Mouse (Mus musculus): Measurements from ENCODE around the gene Ntf5. TPM values are rescaled to one million over a fixed set of nuclear protein-coding genes. Genes with fewer than 3 reads are reported as not detected.
A peak's percentile ranks its signal among the peaks of the same experiment; 100 is the strongest.

The Ntf5 gene
- polyA plus RNA-seq, 1 experiment from 2014 or later: 3.8 TPM

DNA sequence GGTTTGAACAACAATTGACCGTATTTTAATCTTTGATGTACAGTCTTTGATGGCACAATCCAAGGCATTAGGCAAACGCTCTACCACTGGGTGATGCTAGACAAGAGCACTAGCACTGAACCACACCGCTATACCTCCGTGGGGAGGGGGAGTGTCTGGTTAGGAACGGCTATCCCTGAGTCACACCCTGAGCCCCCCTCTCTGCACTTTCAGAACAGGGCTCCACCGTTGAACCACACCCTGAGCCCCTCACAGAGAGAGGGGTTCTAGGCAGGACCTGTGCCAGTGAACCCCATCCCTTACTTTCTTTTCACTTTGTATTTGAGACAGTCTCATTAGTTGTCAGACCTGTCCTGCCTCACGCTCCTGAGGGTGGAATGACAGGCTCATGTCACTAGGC is 5.1 kb upstream of the Ntf5 start:
- Histone ChIP-seq H3K27ac (replicated peaks; ENCODE audit: low read depth, low read length) (no peak overlapping the region), H3K36me3 (ENCODE audit: control insufficient read depth, insufficient read depth, low read length) (no peaks in the 10 kb centered on the region), H3K4me1 (ENCODE audit: control insufficient read depth, insufficient read depth, low read length) (0 out of 2 replicates have a peak, but pooled peaks cover 3% of the 10 kb centered on the region), H3K9ac (ENCODE audit: low read length) (no peak overlapping the region), H3K4me2 (ENCODE audit: low read depth, severe bottlenecking) (no peak overlapping the region), H3K4me3 (ENCODE audit: low read depth, low read length) (no peak overlapping the region), H3K9me3 (ENCODE audit: control insufficient read depth, low read length) (no peaks in the 10 kb centered on the region), H3K27me3 (ENCODE audit: control insufficient read depth, insufficient read depth, low read length) (peaks cover 69% of the 10 kb centered on the region)
- no peak for DNase-seq (ENCODE audit: low spot score)
- WGBS: 78% methylated on average over 7 of the region's 7 CpGs
- no peak for ATAC-seq (ENCODE audit: insufficient number of reproducible peaks, low FRiP score, low TSS enrichment, low read depth)

DNA sequence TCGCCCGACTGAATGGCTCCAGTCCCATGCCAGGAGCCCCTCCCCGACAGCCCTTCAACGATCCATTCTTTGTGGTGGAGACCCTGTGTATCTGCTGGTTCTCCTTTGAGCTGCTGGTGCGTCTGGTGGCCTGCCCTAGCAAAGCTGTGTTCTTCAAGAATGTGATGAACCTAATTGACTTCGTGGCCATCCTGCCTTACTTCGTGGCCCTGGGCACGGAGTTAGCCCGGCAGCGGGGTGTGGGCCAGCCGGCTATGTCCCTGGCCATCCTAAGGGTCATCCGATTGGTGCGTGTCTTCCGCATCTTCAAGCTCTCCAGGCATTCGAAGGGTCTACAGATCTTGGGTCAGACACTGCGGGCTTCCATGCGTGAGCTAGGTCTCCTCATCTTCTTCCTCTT is 4.5 kb upstream of the Ntf5 start:
- no peaks in the 10 kb centered on the region for H3K9me3 ChIP-seq (ENCODE audit: control insufficient read depth, low read length)
- no peak overlapping the region for H3K27ac ChIP-seq (replicated peaks; ENCODE audit: low read depth, low read length)
- H3K27me3 ChIP-seq (ENCODE audit: control insufficient read depth, insufficient read depth, low read length): peaks cover 75% of the 10 kb centered on the region
- H3K4me1 ChIP-seq (ENCODE audit: control insufficient read depth, insufficient read depth, low read length): peaks cover 6% of the 10 kb centered on the region; the same call in 1 of the 2 replicates
- no peak for ATAC-seq (ENCODE audit: insufficient number of reproducible peaks, low FRiP score, low TSS enrichment, low read depth)
- no peak overlapping the region for H3K4me2 ChIP-seq (ENCODE audit: low read depth, severe bottlenecking)
- 90% methylated on average over 17 of the region's 17 CpGs for WGBS
- H3K36me3 ChIP-seq (ENCODE audit: control insufficient read depth, insufficient read depth, low read length): no peaks in the 10 kb centered on the region
- H3K9ac ChIP-seq (ENCODE audit: low read length): no peak overlapping the region
- no peak overlapping the region for H3K4me3 ChIP-seq (ENCODE audit: low read depth, low read length)
- no peak for DNase-seq (ENCODE audit: low spot score)

DNA sequence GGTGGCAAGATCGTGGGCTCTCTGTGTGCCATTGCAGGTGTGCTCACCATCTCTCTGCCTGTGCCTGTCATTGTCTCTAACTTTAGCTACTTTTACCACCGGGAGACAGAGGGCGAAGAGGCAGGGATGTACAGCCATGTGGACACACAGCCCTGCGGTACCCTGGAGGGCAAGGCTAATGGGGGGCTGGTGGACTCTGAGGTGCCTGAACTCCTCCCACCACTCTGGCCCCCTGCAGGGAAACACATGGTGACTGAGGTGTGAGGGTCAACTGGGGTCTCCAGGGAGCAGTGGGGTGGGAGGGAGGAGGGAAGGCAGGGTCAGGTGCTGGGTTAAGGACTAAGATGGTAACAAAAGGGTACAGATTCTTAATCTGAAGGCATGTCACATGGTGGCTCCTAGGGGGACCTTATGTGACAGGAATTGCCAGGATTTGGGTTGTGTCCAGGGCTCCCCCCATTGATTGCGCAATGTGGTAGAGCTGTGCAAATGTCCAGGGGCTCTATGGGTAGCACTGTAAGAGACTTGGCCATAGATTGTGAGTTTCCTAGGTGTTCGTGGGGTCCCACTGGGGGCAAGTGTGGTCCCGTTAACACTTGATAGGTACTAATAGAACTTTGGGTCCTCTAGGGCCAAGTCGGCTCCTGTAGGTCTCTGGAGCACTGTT is 3.9 kb upstream of the Ntf5 start:
- ATAC-seq (ENCODE audit: insufficient number of reproducible peaks, low FRiP score, low TSS enrichment, low read depth): no peak
- Histone ChIP-seq H3K36me3 (ENCODE audit: control insufficient read depth, insufficient read depth, low read length) (no peaks in the 10 kb centered on the region), H3K27ac (replicated peaks; ENCODE audit: low read depth, low read length) (no peak overlapping the region), H3K4me2 (ENCODE audit: low read depth, severe bottlenecking) (no peak overlapping the region), H3K27me3 (ENCODE audit: control insufficient read depth, insufficient read depth, low read length) (peaks cover 82% of the 10 kb centered on the region), H3K4me1 (ENCODE audit: control insufficient read depth, insufficient read depth, low read length) (peaks cover 9% of the 10 kb centered on the region), H3K4me3 (ENCODE audit: low read depth, low read length) (no peak overlapping the region), H3K9ac (ENCODE audit: low read length) (no peak overlapping the region), H3K9me3 (ENCODE audit: control insufficient read depth, low read length) (no peaks in the 10 kb centered on the region)
- WGBS: 85% methylated on average over 8 of the region's 8 CpGs
- DNase-seq (ENCODE audit: low spot score): no peak

- ATAC-seq (ENCODE audit: insufficient number of reproducible peaks, low FRiP score, low TSS enrichment, low read depth): no peak
- Histone ChIP-seq H3K9me3 (ENCODE audit: control insufficient read depth, low read length) (no peaks in the 10 kb centered on the region), H3K4me3 (ENCODE audit: low read depth, low read length) (no peak overlapping the region), H3K4me1 (ENCODE audit: control insufficient read depth, insufficient read depth, low read length) (peaks cover 9% of the 10 kb centered on the region), H3K9ac (ENCODE audit: low read length) (no peak overlapping the region), H3K27me3 (ENCODE audit: control insufficient read depth, insufficient read depth, low read length) (peaks cover 85% of the 10 kb centered on the region), H3K36me3 (ENCODE audit: control insufficient read depth, insufficient read depth, low read length) (no peaks in the 10 kb centered on the region), H3K4me2 (ENCODE audit: low read depth, severe bottlenecking) (no peak overlapping the region), H3K27ac (replicated peaks; ENCODE audit: low read depth, low read length) (no peak overlapping the region)
- no peak for DNase-seq (ENCODE audit: low spot score)
- 78% methylated on average over 2 of the region's 2 CpGs for WGBS
These were observed 1.1 kb upstream of the Ntf5 start for GRCm38 (mm10) chr7:45412421-45412820.

DNA sequence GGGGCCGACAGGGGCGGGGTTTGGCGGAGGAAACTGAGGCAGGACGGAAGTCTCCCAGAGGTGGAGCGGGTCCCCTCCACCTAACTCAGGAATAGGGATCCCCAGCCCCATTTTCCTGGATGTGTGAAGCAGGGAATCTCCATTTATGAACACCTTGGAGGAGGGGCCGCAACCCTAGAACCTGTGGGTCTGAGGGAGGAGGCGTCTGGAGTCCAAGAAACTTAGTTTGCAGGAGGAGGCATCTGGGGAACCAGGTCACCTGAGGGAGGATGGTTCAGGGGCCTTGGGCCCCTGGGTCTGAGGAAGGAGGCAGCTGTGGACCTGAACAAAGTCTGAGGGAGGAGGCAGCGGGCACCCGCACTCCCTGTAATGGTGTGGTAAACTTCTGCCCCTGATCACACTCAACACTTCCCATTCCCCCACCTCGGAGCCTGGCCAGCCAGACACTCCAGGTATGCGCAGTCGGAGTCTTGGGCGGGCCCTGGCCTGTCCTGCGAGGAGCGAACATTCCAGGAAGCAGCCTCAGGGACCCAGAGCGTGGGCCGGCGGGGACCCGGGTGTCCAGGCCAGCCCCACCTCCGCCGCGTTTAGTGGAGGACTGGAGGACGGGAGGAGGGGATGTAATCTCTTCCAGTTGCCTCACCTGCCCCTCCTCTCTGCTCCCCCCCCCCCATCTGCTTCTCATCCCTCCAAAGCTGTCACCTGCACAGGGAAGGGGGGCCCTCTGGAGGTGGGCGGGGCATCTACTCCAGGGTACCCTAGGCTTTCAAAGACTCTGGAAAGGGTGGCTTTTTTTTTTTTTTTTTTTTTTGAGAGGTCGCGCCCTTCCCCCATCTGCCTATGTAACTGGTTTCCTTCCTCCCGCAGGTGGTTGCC is 607 bp downstream of the Ntf5 start:
- peak; percentile 67 for DNase-seq (ENCODE audit: low spot score)

GRCm38 (mm10) chr7:45414740-45415224 is 1.3 kb downstream of the Ntf5 start:
- Histone ChIP-seq H3K4me3 (ENCODE audit: low read depth, low read length) (no peak overlapping the region), H3K27ac (replicated peaks; ENCODE audit: low read depth, low read length) (no peak overlapping the region), H3K36me3 (ENCODE audit: control insufficient read depth, insufficient read depth, low read length) (no peaks in the 10 kb centered on the region), H3K4me2 (ENCODE audit: low read depth, severe bottlenecking) (no peak overlapping the region; the same call in 1 of the 2 replicates), H3K4me1 (ENCODE audit: control insufficient read depth, insufficient read depth, low read length) (peaks cover 16% of the 10 kb centered on the region), H3K9ac (ENCODE audit: low read length) (no peak overlapping the region), H3K9me3 (ENCODE audit: control insufficient read depth, low read length) (no peaks in the 10 kb centered on the region), H3K27me3 (ENCODE audit: control insufficient read depth, insufficient read depth, low read length) (peaks cover 88% of the 10 kb centered on the region)
- DNase-seq (ENCODE audit: low spot score) (peak; percentile 33), ATAC-seq (ENCODE audit: insufficient number of reproducible peaks, low FRiP score, low TSS enrichment, low read depth) (no peak)
- WGBS: 39% methylated on average over 12 of the region's 12 CpGs

More for the DNA sequence above, 607 bp downstream of the Ntf5 start:
- peak overlapping the region; percentile 49 for H3K4me3 ChIP-seq (ENCODE audit: low read depth, low read length)
- 2% methylated on average over 27 of the region's 27 CpGs for WGBS
- H3K27ac ChIP-seq (replicated peaks; ENCODE audit: low read depth, low read length): no peak overlapping the region
- peaks cover 16% of the 10 kb centered on the region for H3K4me1 ChIP-seq (ENCODE audit: control insufficient read depth, insufficient read depth, low read length)
- no peaks in the 10 kb centered on the region for H3K36me3 ChIP-seq (ENCODE audit: control insufficient read depth, insufficient read depth, low read length)
- H3K27me3 ChIP-seq (ENCODE audit: control insufficient read depth, insufficient read depth, low read length): peaks cover 86% of the 10 kb centered on the region
- H3K4me2 ChIP-seq (ENCODE audit: low read depth, severe bottlenecking): peak overlapping the region; percentile 85
- H3K9me3 ChIP-seq (ENCODE audit: control insufficient read depth, low read length): no peaks in the 10 kb centered on the region
- peak; percentile 49 for ATAC-seq (ENCODE audit: insufficient number of reproducible peaks, low FRiP score, low TSS enrichment, low read depth)
- peak overlapping the region; percentile 55; the same call in 1 of the 2 replicates for H3K9ac ChIP-seq (ENCODE audit: low read length)

DNA sequence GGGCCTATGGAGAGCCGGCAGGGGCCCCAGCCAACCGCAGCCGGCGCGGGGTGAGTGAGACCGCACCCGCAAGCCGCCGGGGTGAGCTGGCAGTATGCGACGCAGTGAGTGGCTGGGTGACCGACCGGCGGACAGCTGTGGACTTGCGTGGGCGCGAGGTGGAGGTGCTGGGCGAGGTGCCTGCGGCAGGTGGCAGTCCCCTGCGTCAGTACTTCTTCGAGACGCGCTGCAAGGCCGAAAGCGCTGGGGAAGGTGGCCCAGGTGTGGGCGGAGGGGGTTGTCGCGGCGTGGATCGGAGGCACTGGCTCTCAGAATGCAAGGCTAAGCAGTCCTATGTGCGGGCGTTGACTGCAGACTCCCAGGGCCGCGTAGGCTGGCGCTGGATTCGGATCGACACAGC is 2.1 kb downstream of the Ntf5 start:
- DNase-seq (ENCODE audit: low spot score) (no peak), ATAC-seq (ENCODE audit: insufficient number of reproducible peaks, low FRiP score, low TSS enrichment, low read depth) (no peak)
- H3K4me2 ChIP-seq (ENCODE audit: low read depth, severe bottlenecking): peak overlapping the region; percentile 24; the same call in 1 of the 2 replicates
- no peaks in the 10 kb centered on the region for H3K9me3 ChIP-seq (ENCODE audit: control insufficient read depth, low read length)
- H3K27ac ChIP-seq (replicated peaks; ENCODE audit: low read depth, low read length): no peak overlapping the region
- H3K4me3 ChIP-seq (ENCODE audit: low read depth, low read length): no peak overlapping the region
- 13% methylated on average over 37 of the region's 37 CpGs for WGBS
- peaks cover 22% of the 10 kb centered on the region for H3K4me1 ChIP-seq (ENCODE audit: control insufficient read depth, insufficient read depth, low read length)
- peaks cover 86% of the 10 kb centered on the region for H3K27me3 ChIP-seq (ENCODE audit: control insufficient read depth, insufficient read depth, low read length)
- H3K9ac ChIP-seq (ENCODE audit: low read length): no peak overlapping the region
- H3K36me3 ChIP-seq (ENCODE audit: control insufficient read depth, insufficient read depth, low read length): no peaks in the 10 kb centered on the region

DNA sequence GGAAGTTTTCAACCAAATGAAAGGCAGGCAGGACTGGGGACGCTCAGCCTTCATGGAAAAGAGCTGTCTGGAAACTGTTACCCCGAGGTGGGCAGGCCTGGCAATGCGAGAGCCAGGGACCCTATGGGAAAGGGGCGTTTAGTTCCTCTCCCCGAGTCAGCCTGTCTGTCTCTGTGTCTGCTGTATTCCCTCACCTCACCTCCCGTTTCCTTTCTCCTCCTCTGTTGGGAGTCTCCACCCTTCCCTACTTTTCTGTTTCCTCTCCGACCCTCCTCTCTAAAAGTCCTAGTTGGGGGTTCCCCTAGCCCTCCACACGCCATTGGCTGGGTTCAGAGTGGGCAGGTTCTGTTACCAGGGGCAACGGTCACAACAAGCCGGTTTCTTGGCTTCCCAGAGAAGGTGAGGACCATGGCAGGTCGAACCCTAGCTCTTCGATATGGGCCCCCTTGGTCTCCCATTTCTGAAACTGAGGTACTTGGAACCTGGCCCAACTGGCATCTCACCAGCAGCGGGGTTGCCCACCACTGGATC is 4.5 kb downstream of the Ntf5 start:
- H3K4me2 ChIP-seq (ENCODE audit: low read depth, severe bottlenecking): 0 out of 2 replicates have a peak overlapping the region, but pooled peaks have one; percentile 7
- no peaks in the 10 kb centered on the region for H3K9me3 ChIP-seq (ENCODE audit: control insufficient read depth, low read length)
- DNase-seq (ENCODE audit: low spot score) (peak; percentile 49), ATAC-seq (ENCODE audit: insufficient number of reproducible peaks, low FRiP score, low TSS enrichment, low read depth) (no peak)
- no peak overlapping the region for H3K27ac ChIP-seq (replicated peaks; ENCODE audit: low read depth, low read length)
- H3K27me3 ChIP-seq (ENCODE audit: control insufficient read depth, insufficient read depth, low read length): peaks cover 68% of the 10 kb centered on the region
- 0 out of 2 replicates have a peak overlapping the region, but pooled peaks have one; percentile 30 for H3K9ac ChIP-seq (ENCODE audit: low read length)
- no peak overlapping the region for H3K4me3 ChIP-seq (ENCODE audit: low read depth, low read length)
- 9% methylated on average over 13 of the region's 13 CpGs for WGBS
- peaks cover 22% of the 10 kb centered on the region for H3K4me1 ChIP-seq (ENCODE audit: control insufficient read depth, insufficient read depth, low read length)
- H3K36me3 ChIP-seq (ENCODE audit: control insufficient read depth, insufficient read depth, low read length): peaks cover 13% of the 10 kb centered on the region
